Mouse (Mus musculus) midbrain, embryonic 14.5 days (tissue): Measurements from ENCODE around the gene Uvssa. TPM values are rescaled to one million over a fixed set of nuclear protein-coding genes. Genes with fewer than 3 reads are reported as not detected.

Experiments used
- polyA plus RNA-seq: library from polyadenylated mRNA; unstranded; fragments of >200 nt; fragmentation: Nextera tagmentation; extraction: Ambion mirVana; gene quantifications from 2 replicates; pipeline ENCODE4 v1.2.1, GENCODE M21; 2014

The Uvssa gene
- polyA plus RNA-seq, 1 experiment from 2014 or later: 8.4 TPM

Other genes starting within 250 kb of the Uvssa start
- 0.50 and 1.6 TPM in 2 replicates for gene Spon2, start 160.1 kb upstream of the Uvssa start, polyA plus RNA-seq
- 578 and 581 TPM in 2 replicates for gene Ctbp1, start 103.6 kb upstream of the Uvssa start, polyA plus RNA-seq
- gene Maea, start 43.0 kb upstream of the Uvssa start, polyA plus RNA-seq: 120 and 138 TPM in 2 replicates
- 0.49 and 0.70 TPM in 2 replicates for gene Nkx1-1, start 55.4 kb downstream of the Uvssa start, polyA plus RNA-seq